In the genomic region with DNA sequence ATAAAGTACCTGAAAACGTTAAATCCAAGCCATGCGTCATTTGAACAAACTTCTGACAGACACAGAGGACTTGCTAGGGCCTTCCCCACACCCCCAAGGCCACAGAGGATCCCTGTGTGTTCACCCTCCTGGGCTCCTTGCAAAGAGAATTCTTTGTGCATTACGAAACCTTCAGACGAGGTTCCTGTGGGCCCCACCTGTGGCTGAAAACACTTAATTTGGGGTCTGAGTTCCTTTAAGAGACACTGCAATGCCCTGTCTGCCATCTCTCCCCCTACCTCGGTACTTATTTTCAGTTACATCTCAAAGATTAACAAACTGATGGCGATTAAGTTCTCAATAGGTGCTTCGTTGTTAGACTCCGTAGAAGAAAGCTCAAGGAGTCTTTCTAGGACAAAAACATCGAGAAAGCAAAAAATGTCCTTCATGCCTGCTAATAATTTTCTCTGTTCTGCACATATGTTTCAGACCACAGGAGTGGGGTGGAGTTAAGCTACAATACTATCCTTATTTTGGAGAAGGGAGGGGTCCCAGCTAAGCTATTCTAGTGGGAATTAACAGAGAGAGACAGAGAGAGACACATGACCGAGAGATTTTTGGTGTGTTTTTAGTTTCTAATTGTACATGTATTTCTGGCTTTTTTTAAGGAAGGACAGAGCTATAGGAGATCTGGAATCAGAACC, we compare ENCODE assay signal across 8 mouse cellular contexts.
DNase-seq lines count a peak whose midpoint lies in the region; ATAC-seq and TF ChIP-seq lines count a peak whose summit lies in the region.

No protein-coding gene starts in this region.

- no peak for TF ChIP-seq POLR2A in myocyte (IDR thresholded peaks at IDR 0.05; ENCODE audit: insufficient read length, low read depth)

- DNase-seq in kidney, adult 9 months: no peak
- peak; percentile 70 for DNase-seq in intestine, embryonic 14.5 days (ENCODE audit: low spot score)
- DNase-seq in urinary bladder, postnatal 25 days (ENCODE audit: low spot score): no peak
- DNase-seq in left cerebral cortex, postnatal 36 days (ENCODE audit: low spot score in 2 of 2): no peak

- no peaks in the 10 kb centered on the region for H3K27me3 ChIP-seq in kidney, embryonic 14.5 days (ENCODE audit: control insufficient read depth, insufficient read depth, low read length)
- H3K27me3 ChIP-seq in embryonic facial prominence, embryonic 15.5 days: no peaks in the 10 kb centered on the region
- no peaks in the 10 kb centered on the region for H3K27me3 ChIP-seq in intestine, embryonic 14.5 days (replicated peaks; ENCODE audit: control insufficient read depth, insufficient read depth, low read length)
- H3K27me3 ChIP-seq in myocyte (ENCODE audit: control insufficient read depth, insufficient read depth, insufficient read length): no peaks in the 10 kb centered on the region

- H3K4me3 ChIP-seq in kidney, embryonic 14.5 days (ENCODE audit: low read length): peak overlapping the region; percentile 25
- peak overlapping the region; percentile 31 for H3K4me3 ChIP-seq in embryonic facial prominence, embryonic 15.5 days (replicated peaks)
- peak overlapping the region; percentile 12; the same call in 1 of the 2 replicates for H3K4me3 ChIP-seq in intestine, embryonic 14.5 days (ENCODE audit: low read depth, low read length)
- no peak overlapping the region for H3K4me3 ChIP-seq in myocyte

- peak; percentile 36 for ATAC-seq in kidney, embryonic 14.5 days (ENCODE audit: low FRiP score, low TSS enrichment)
- ATAC-seq in embryonic facial prominence, embryonic 15.5 days (ENCODE audit: insufficient number of reproducible peaks, low FRiP score, low TSS enrichment, low read depth): no peak
- ATAC-seq in intestine, embryonic 14.5 days (replicated peaks; ENCODE audit: low FRiP score, low TSS enrichment, low read depth): peak; percentile 18; the same call in 1 of the 2 replicates
- ATAC-seq in frontal cortex, adult (ENCODE audit: low TSS enrichment): no peak

- peaks cover 23% of the 10 kb centered on the region for H3K4me1 ChIP-seq in kidney, embryonic 14.5 days (ENCODE audit: control insufficient read depth, insufficient read depth, low read length)
- peaks cover 49% of the 10 kb centered on the region for H3K4me1 ChIP-seq in embryonic facial prominence, embryonic 15.5 days
- H3K4me1 ChIP-seq in intestine, embryonic 14.5 days (replicated peaks; ENCODE audit: control insufficient read depth, insufficient read depth, low read length): peaks cover 26% of the 10 kb centered on the region

- H3ac ChIP-seq in myocyte (ENCODE audit: control insufficient read depth, insufficient read length): no peak overlapping the region

- H3K79me2 ChIP-seq in myocyte (ENCODE audit: control insufficient read depth, insufficient read depth): no peaks in the 10 kb centered on the region

- H3K36me3 ChIP-seq in kidney, embryonic 14.5 days (ENCODE audit: control insufficient read depth, insufficient read depth, low read length): no peaks in the 10 kb centered on the region
- no peaks in the 10 kb centered on the region for H3K36me3 ChIP-seq in embryonic facial prominence, embryonic 15.5 days
- H3K36me3 ChIP-seq in intestine, embryonic 14.5 days (ENCODE audit: control insufficient read depth, insufficient read depth, low read length): no peaks in the 10 kb centered on the region
- no peaks in the 10 kb centered on the region for H3K36me3 ChIP-seq in myocyte (ENCODE audit: control insufficient read depth, insufficient read depth)

- 8% methylated on average over 10 of the region's 10 CpGs for WGBS in kidney, embryonic 14.5 days
- WGBS in embryonic facial prominence, embryonic 15.5 days: 5% methylated on average over 10 of the region's 10 CpGs
- WGBS in intestine, embryonic 14.5 days: 10% methylated on average over 10 of the region's 10 CpGs

- peak overlapping the region; percentile 81 for H3K27ac ChIP-seq in kidney, embryonic 14.5 days (ENCODE audit: low read depth, low read length)
- H3K27ac ChIP-seq in embryonic facial prominence, embryonic 15.5 days (replicated peaks): peak overlapping the region; percentile 93
- H3K27ac ChIP-seq in intestine, embryonic 14.5 days (ENCODE audit: low read depth): peak overlapping the region; percentile 88

- intact Hi-C loops in left cerebral cortex, postnatal 36 days (cut with DNase I): loop anchor here (10.0 kb wide), 2 partner anchors 178 to 548 kb away; a partner anchor contains a TSS

- H3K4me2 ChIP-seq in kidney, embryonic 14.5 days (replicated peaks; ENCODE audit: low read depth, low read length): peak overlapping the region; percentile 50
- peak overlapping the region; percentile 54 for H3K4me2 ChIP-seq in embryonic facial prominence, embryonic 15.5 days (replicated peaks)
- H3K4me2 ChIP-seq in intestine, embryonic 14.5 days (ENCODE audit: low read length): peak overlapping the region; percentile 51
- peak overlapping the region; percentile 59 for H3K4me2 ChIP-seq in myocyte (ENCODE audit: low read depth)

- H3K9me3 ChIP-seq in kidney, embryonic 14.5 days (ENCODE audit: control insufficient read depth, low read length): no peaks in the 10 kb centered on the region
- no peaks in the 10 kb centered on the region for H3K9me3 ChIP-seq in embryonic facial prominence, embryonic 15.5 days (replicated peaks)
- no peaks in the 10 kb centered on the region for H3K9me3 ChIP-seq in intestine, embryonic 14.5 days (ENCODE audit: control insufficient read depth, low read length)

- H3K9ac ChIP-seq in kidney, embryonic 14.5 days (ENCODE audit: low read depth, low read length): no peak overlapping the region; the same call in 1 of the 2 replicates
- no peak overlapping the region for H3K9ac ChIP-seq in embryonic facial prominence, embryonic 15.5 days
- peak overlapping the region; percentile 32; the same call in 1 of the 2 replicates for H3K9ac ChIP-seq in intestine, embryonic 14.5 days (ENCODE audit: low read length)

TF ChIP-seq in myocyte, 11 proteins besides CTCF, POLR2A, EP300 and RAD21:
- no peak for TF ChIP-seq MYOD1 (IDR thresholded peaks at IDR 0.05; ENCODE audit: control insufficient read depth in 1 of 3, insufficient read length in 2 of 3, low read depth in 2 of 3)
- TF ChIP-seq CEBPB (IDR thresholded peaks at IDR 0.05; ENCODE audit: insufficient read depth, poor library complexity, severe bottlenecking): no peak
- TF ChIP-seq POLR2AphosphoS2 (IDR thresholded peaks at IDR 0.05; ENCODE audit: insufficient read length, low read depth): no peak
- TF ChIP-seq MAX (IDR thresholded peaks at IDR 0.05; ENCODE audit: low read depth): no peak
- TF ChIP-seq SRF (IDR thresholded peaks at IDR 0.05; ENCODE audit: control insufficient read depth, insufficient read length, low read depth): no peak
- no peak for TF ChIP-seq MYOG (IDR thresholded peaks at IDR 0.05; ENCODE audit: control insufficient read depth in 1 of 3, insufficient read depth in 1 of 3, insufficient read length in 2 of 3, low read depth in 2 of 3)
- no peak for TF ChIP-seq TCF3 (IDR thresholded peaks at IDR 0.05; ENCODE audit: insufficient read length, low read depth)
- no peak for TF ChIP-seq TCF12 (IDR thresholded peaks at IDR 0.05; ENCODE audit: insufficient read depth, poor library complexity, severe bottlenecking)
- no peak for TF ChIP-seq REST (IDR thresholded peaks at IDR 0.05; ENCODE audit: insufficient read depth, insufficient read length)
- no peak for TF ChIP-seq E2F4 (IDR thresholded peaks at IDR 0.05; ENCODE audit: insufficient read depth)
- TF ChIP-seq USF1 (IDR thresholded peaks at IDR 0.05; ENCODE audit: low read depth): no peak

Comparison
In these comparisons a context has a peak if more than half of its experiments do, and no peak if none do; other contexts are left out.
1. ATAC-seq: peak in kidney, embryonic 14.5 days (single experiment) and intestine, embryonic 14.5 days (single experiment); none in embryonic facial prominence, embryonic 15.5 days (single experiment) and frontal cortex, adult (single experiment).
2. Peak in every context shown above with its lines, with median percentiles within 50 percentile points of each other: H3K27ac ChIP-seq and H3K4me2 ChIP-seq.